Mouse (Mus musculus) cortical plate, adult 2 months (tissue): ENCODE data around the gene Gemin5. TPM values are rescaled to one million over a fixed set of nuclear protein-coding genes. Genes with fewer than 3 reads are reported as not detected.

Experiments used
- H3K27ac ChIP-seq: fragments of 200-500 bp; 2 replicates; pipeline ENCODE4 v1.5.1; 2012; ENCODE audit warnings: low read length, control low read depth, inconsistent platforms; ENCODE audit not compliant: insufficient read depth
- H3K4me1 ChIP-seq: fragments of 200-500 bp; 2 replicates; pipeline ENCODE4 v1.6.1; 2011; ENCODE audit warnings: low read length; ENCODE audit not compliant: control insufficient read depth, insufficient read depth
- H3K4me3 ChIP-seq: fragments of 200-500 bp; 2 replicates; pipeline ENCODE4 v1.5.1; 2011; ENCODE audit warnings: mild to moderate bottlenecking, low read length, control low read depth; ENCODE audit not compliant: insufficient read depth
- CTCF ChIP-seq: fragments of 200-500 bp; IDR thresholded peaks from 2 replicates; pipeline ENCODE4 v1.5.1; 2011; ENCODE audit warnings: mild to moderate bottlenecking, control low read depth, low read length; ENCODE audit not compliant: insufficient read depth; ENCODE audit errors: extremely low read depth
- POLR2A ChIP-seq: fragments of 200-500 bp; IDR thresholded peaks from 2 replicates; pipeline ENCODE4 v1.6.1; 2011; ENCODE audit warnings: mild to moderate bottlenecking, low read length, control low read depth; ENCODE audit not compliant: insufficient read depth; ENCODE audit errors: extremely low read depth
- polyA plus RNA-seq: library from polyadenylated mRNA; depleted of rRNA; stranded (reverse); fragments of >200 nt; gene quantifications from 2 replicates; pipeline ENCODE4 v1.2.3, GENCODE M21; 2012; rRNA removed

The Gemin5 gene
- polyA plus RNA-seq, 1 experiment = 8.6 TPM

- no peaks in the 10 kb centered on the region for H3K4me1 ChIP-seq
- TF ChIP-seq CTCF (no peak), POLR2A (no peak)
- H3K27ac ChIP-seq = no peak overlapping the region
- no peak overlapping the region for H3K4me3 ChIP-seq
Measured at GRCm38 (mm10) chr11:58081716-58082115, 86.6 kb downstream of the Gemin5 start.

DNA sequence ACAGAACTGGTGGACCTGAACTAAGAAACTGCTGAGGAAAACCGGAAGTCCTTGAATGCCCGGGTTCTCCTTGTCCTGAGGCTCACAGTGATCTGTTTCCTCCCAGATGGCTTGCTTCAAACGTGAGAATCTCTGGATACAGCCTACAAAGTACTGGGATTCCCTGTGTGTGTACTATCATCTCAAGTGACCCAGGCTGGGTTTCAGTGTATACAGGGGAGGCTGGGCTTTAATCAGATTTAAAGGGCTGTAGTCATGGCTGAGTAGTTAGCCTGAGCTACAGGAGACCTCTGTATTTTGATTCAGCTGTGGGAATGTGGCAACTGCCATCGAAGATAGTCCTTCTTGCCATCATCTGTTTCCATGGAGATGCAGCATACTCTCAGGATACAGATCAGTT lies 91.1 kb downstream of the Gemin5 start:
- H3K4me3 ChIP-seq = no peak overlapping the region
- no peak for TF ChIP-seq CTCF
- no peak for TF ChIP-seq POLR2A

GRCm38 (mm10) chr11:58072978-58073377 lies 95.4 kb downstream of the Gemin5 start:
- TF ChIP-seq CTCF = no peak
- no peak for TF ChIP-seq POLR2A
- no peak overlapping the region for H3K27ac ChIP-seq
- H3K4me3 ChIP-seq = no peak overlapping the region
- H3K4me1 ChIP-seq = no peaks in the 10 kb centered on the region

More for the DNA sequence above, 91.1 kb downstream of the Gemin5 start:
- Histone ChIP-seq H3K4me1 (no peaks in the 10 kb centered on the region), H3K27ac (no peak overlapping the region)

Other genes starting within 250 kb of the Gemin5 start
- gene Larp1, start 159.5 kb downstream of the Gemin5 start, polyA plus RNA-seq = 44.1 and 46.0 TPM in 2 replicates
- gene Gm12248, start 75.4 kb downstream of the Gemin5 start, polyA plus RNA-seq = not detected in 2 replicates
- 75.1 and 81.7 TPM in 2 replicates for gene Cnot8, start 64.4 kb downstream of the Gemin5 start, polyA plus RNA-seq
- gene Mrpl22, start 3.1 kb upstream of the Gemin5 start, polyA plus RNA-seq = 50.0 and 50.1 TPM in 2 replicates
- 9.0 and 9.6 TPM in 2 replicates for gene Igtp, start 31.0 kb upstream of the Gemin5 start, polyA plus RNA-seq
- gene Irgm2, start 31.1 kb upstream of the Gemin5 start, polyA plus RNA-seq = 4.0 and 5.7 TPM in 2 replicates
- gene 4930438A08Rik, start 106.3 kb upstream of the Gemin5 start, polyA plus RNA-seq = not detected in 2 replicates
- gene Zfp692, start 138.5 kb upstream of the Gemin5 start, polyA plus RNA-seq = 65.6 and 77.1 TPM in 2 replicates
- gene Zfp672, start 161.8 kb upstream of the Gemin5 start, polyA plus RNA-seq = 50.2 and 50.7 TPM in 2 replicates
- 42.4 and 44.6 TPM in 2 replicates for gene Sh3bp5l, start 162.2 kb upstream of the Gemin5 start, polyA plus RNA-seq
- 0.08 and 0.11 TPM in 2 replicates for gene Lypd8, start 210.5 kb upstream of the Gemin5 start, polyA plus RNA-seq